Mouse (Mus musculus): ENCODE data around the gene Sall2. TPM values are rescaled to one million over a fixed set of nuclear protein-coding genes. Genes with fewer than 3 reads are reported as not detected.

Sall2 gene
- polyA plus RNA-seq, 1 experiment from 2014 or later, result 16.9 TPM

DNA sequence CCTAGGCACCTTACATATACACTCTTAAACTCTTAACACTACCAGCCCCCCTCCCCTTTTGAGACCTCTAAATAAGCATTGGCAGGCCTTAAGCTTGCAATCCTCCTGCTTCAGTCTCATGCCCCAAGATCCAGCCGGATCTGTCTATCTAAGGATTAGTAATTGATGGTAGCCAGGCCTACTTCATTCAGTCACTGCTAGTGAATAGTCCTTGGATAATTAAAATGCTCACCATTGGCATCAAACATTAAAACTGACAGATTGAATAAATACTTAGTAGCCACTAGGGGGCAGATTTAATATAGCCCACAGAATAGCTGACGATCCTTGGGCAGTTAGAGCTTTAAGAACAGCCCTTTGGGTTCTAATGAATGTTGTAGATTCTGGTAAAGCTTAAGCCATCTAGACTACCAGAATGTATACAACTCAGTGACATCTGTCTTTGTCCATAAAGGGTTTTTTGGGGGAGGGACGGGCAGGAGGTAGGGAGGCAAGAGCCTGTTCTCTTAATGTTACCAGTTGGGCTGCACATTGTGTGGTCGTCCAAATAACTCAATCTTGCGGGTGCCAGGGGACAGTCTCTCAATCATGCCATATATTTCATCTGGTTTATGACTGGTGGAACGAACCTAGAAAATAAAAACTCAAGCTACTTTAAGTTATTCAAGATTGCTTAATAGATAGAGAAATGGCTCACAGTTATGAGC lies 32.9 kb downstream of the Sall2 start:
- 71% methylated on average over 6 of the region's 6 CpGs for WGBS
- no peak for ATAC-seq (ENCODE audit: borderline replicate concordance, extremely low read depth, low FRiP score, low TSS enrichment)
- Histone ChIP-seq H3K36me3 (peaks cover 80% of the 10 kb centered on the region), H3K9me3 (no peaks in the 10 kb centered on the region), H3K9ac (no peak overlapping the region), H3K4me3 (no peak overlapping the region), H3K27me3 (no peaks in the 10 kb centered on the region), H3K4me1 (no peaks in the 10 kb centered on the region), H3K4me2 (no peak overlapping the region), H3K27ac (no peak overlapping the region)

DNA sequence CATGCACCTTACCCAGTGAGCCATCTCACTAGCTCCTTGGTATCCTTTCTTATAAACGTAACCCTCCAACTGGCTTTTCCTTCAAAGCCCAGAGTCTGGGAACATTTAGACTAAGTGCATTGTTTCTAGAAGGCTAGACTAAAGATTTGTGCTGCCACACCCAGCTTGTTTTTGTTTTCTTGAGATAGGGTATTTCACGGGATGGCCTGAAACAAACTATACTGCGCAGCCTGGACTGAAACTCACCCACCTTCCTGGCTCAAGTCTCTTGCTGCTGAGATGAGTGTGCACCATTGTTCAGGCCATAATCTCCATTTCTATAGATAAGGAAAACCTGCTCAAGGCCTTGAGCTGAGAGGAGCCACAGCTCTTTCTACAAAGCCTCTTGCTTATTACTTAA lies 44.4 kb downstream of the Sall2 start:
- H3K9me3 ChIP-seq, result no peaks in the 10 kb centered on the region
- H3K4me1 ChIP-seq, result peaks cover 8% of the 10 kb centered on the region
- no peak overlapping the region for H3K9ac ChIP-seq
- ATAC-seq (ENCODE audit: borderline replicate concordance, extremely low read depth, low FRiP score, low TSS enrichment), result no peak
- WGBS, result 86% methylated on average over 3 of the region's 3 CpGs
- no peak overlapping the region for H3K4me2 ChIP-seq
- H3K27ac ChIP-seq, result no peak overlapping the region
- H3K4me3 ChIP-seq, result no peak overlapping the region
- peaks cover 28% of the 10 kb centered on the region for H3K36me3 ChIP-seq
- H3K27me3 ChIP-seq, result no peaks in the 10 kb centered on the region

DNA sequence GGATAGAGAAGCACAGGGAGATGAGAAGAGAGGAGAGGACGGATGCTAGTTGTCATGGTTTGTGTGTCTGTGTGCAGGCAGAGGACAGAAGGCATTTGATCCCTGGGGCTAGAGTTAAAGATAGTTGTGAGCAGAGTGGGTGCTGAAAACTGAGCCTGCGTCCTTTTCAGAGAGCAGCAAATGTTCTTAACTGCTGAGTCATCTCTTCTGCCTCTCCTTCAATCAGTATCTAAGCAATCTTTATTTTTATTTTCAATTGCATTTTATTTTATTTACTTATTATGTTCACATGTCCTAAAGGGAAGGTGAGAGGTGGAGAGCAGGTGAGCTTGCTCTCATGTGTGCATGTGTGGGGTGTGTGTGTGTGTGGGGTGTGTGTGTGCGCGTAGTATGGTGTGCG lies 44.9 kb downstream of the Sall2 start:
- Histone ChIP-seq H3K27ac (no peak overlapping the region), H3K4me1 (peaks cover 8% of the 10 kb centered on the region), H3K36me3 (peaks cover 25% of the 10 kb centered on the region), H3K27me3 (no peaks in the 10 kb centered on the region), H3K4me2 (no peak overlapping the region), H3K9ac (no peak overlapping the region), H3K9me3 (no peaks in the 10 kb centered on the region), H3K4me3 (no peak overlapping the region)
- no peak for ATAC-seq (ENCODE audit: borderline replicate concordance, extremely low read depth, low FRiP score, low TSS enrichment)
- WGBS, result 97% methylated on average over 5 of the region's 5 CpGs

DNA sequence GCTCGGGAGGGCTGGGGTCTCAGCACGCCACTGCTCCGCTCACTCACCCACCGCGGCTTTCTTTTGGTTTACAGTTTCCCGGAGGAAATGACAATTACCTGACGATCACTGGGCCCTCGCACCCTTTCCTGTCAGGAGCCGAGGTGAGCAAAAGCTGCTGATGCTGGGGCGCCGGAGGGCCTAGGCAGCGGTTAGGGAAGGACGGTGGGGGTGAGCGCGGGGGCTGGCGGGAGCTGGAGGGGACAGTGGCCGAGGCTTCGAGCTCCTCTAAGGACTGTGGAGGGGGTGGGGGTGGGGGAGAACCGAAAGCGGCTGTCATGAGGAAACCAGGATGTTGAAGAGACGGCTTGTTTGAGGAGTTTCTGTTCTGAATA lies 48.8 kb downstream of the Sall2 start:
- WGBS, result under 1% methylated on average over 21 of the region's 21 CpGs
- Histone ChIP-seq H3K4me1 (peaks cover 13% of the 10 kb centered on the region), H3K27ac (peak overlapping the region; percentile 76), H3K27me3 (no peaks in the 10 kb centered on the region), H3K4me3 (peak overlapping the region; percentile 87), H3K36me3 (peaks cover 7% of the 10 kb centered on the region; the same call in 1 of the 2 replicates), H3K9ac (peak overlapping the region; percentile 79), H3K4me2 (peak overlapping the region; percentile 67), H3K9me3 (no peaks in the 10 kb centered on the region)
- ATAC-seq (ENCODE audit: borderline replicate concordance, extremely low read depth, low FRiP score, low TSS enrichment), result peak; percentile 34

DNA sequence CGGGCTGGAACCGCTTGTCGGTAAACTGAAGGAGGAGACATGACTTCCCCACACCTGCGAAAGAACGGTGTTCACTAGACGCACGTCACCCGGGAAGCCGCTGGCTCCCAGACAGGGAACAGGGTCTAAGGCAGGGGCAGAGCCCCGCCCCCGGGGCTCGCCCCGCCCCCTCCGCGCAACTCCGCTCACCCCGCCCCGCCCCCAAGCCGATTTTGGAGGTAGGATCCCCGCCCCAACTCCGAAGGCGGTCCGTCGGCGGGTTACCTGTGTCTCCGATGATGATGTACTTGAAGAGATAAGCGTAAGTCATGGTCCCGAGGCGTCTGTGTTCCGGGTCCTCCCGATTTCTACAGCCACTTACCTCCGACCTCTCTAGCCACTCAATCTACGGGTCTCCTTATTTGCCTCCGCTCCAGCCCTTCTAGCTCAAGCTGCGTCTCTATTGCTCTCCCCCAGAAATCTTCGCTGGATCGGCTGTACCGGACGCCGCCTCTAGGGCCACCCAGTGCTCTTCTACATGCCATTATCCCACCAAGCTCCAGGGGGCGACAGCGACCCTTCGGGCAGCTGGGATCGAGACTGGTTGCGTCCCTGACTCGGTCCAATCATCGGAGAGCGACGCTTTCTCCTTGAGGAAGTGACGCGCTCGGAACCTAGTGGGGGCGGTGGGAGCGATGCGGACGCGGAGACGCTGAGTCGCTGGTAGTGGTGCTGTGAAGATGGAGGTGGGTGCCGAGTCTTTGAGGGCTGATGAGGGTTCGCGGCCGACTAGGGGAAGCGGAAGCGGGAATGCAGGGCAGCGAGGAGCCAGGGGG lies 49.4 kb downstream of the Sall2 start, which contains the start of the genes Tox4 and Rab2b:
Gene Tox4, plus strand, starts transcription at position 215 of the 815 bp plus-strand sequence.
Gene Rab2b, minus strand, starts transcription at position 614 of the 815 bp plus-strand sequence.
- ATAC-seq (ENCODE audit: borderline replicate concordance, extremely low read depth, low FRiP score, low TSS enrichment), result peak; percentile 98
- Histone ChIP-seq H3K36me3 (peaks cover 10% of the 10 kb centered on the region; the same call in 1 of the 2 replicates), H3K4me2 (peak within 1 kb of the TSS; percentile 67), H3K27me3 (no peaks in the 10 kb centered on the region), H3K9me3 (no peaks in the 10 kb centered on the region), H3K4me1 (peaks cover 13% of the 10 kb centered on the region), H3K9ac (peak within 1 kb of the TSS; percentile 79), H3K4me3 (peak within 1 kb of the TSS; percentile 87), H3K27ac (peak within 1 kb of the TSS; percentile 80)
- 0% methylated on average over 65 of the region's 66 CpGs for WGBS

DNA sequence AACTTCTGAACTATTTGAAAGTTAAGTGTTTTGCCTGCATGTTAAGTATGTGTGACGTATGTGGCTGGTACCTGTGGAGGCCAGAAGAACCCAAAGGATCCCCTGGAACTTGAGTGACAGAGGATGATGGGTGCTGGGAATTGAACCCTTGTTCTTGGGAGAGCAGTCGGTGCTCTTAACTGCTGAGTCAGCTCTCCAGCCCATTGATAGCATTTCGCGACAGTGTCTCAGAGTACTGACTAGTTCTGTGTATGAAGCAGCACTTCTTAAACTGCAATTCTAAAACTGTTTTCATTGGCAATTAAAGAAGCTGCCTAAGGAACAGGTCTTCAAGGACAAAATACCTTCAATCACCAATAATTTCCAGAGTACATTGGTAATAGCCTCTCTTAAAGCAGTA lies 51.4 kb downstream of the Sall2 start:
- WGBS, result 93% methylated on average over 4 of the region's 4 CpGs

DNA sequence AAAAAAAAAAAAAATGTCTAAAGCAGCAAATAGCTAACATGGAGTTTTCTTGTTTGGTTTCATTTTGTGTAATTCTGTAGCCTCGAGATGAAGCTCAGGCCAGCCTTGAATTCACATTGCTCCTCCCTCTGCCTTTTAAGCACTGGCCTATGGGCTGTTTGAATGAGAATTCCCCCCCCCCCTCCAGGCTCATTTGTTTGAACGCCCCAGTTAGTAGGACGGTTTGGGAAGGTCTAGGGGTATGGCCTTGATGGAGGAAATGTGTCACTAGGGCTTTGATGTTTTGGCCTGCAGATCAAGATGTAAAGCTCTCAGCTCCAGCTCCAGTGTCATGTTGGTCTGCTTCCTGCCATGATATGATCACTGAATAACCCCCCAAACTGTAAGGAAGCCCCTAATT lies 55.8 kb downstream of the Sall2 start:
- Histone ChIP-seq H3K9ac (no peak overlapping the region), H3K27ac (no peak overlapping the region), H3K4me2 (no peak overlapping the region), H3K9me3 (no peaks in the 10 kb centered on the region), H3K4me1 (no peaks in the 10 kb centered on the region), H3K27me3 (no peaks in the 10 kb centered on the region), H3K4me3 (no peak overlapping the region), H3K36me3 (peaks cover 15% of the 10 kb centered on the region; the same call in 1 of the 2 replicates)
- WGBS, result 53% methylated on average over 3 of the region's 3 CpGs
- no peak for ATAC-seq (ENCODE audit: borderline replicate concordance, extremely low read depth, low FRiP score, low TSS enrichment)

More for the DNA sequence above, 51.4 kb downstream of the Sall2 start:
- H3K27ac ChIP-seq, result no peak overlapping the region
- H3K36me3 ChIP-seq, result peaks cover 10% of the 10 kb centered on the region; the same call in 1 of the 2 replicates
- H3K4me2 ChIP-seq, result no peak overlapping the region
- H3K4me1 ChIP-seq, result peaks cover 13% of the 10 kb centered on the region
- no peaks in the 10 kb centered on the region for H3K9me3 ChIP-seq
- H3K9ac ChIP-seq, result no peak overlapping the region
- H3K4me3 ChIP-seq, result no peak overlapping the region
- no peaks in the 10 kb centered on the region for H3K27me3 ChIP-seq
- ATAC-seq (ENCODE audit: borderline replicate concordance, extremely low read depth, low FRiP score, low TSS enrichment), result no peak

Other genes with a start within 250 kb of the Sall2 start
- gene Hnrnpc, start 224.7 kb downstream of the Sall2 start, polyA plus RNA-seq (2015; fragmentation: Nextera tagmentation; extraction: Ambion mirVana), result 645 and 674 TPM in 2 replicates
- gene Rpgrip1, start 218.1 kb downstream of the Sall2 start, polyA plus RNA-seq (2015; fragmentation: Nextera tagmentation; extraction: Ambion mirVana), result 61.8 and 72.8 TPM in 2 replicates
- 62.4 and 64.6 TPM in 2 replicates for gene Supt16, start 131.3 kb downstream of the Sall2 start, polyA plus RNA-seq (2015; fragmentation: Nextera tagmentation; extraction: Ambion mirVana)
- 31.4 and 33.3 TPM in 2 replicates for gene Chd8, start 71.0 kb downstream of the Sall2 start, polyA plus RNA-seq (2015; fragmentation: Nextera tagmentation; extraction: Ambion mirVana)
- gene Tox4, start 49.6 kb downstream of the Sall2 start, polyA plus RNA-seq (2015; fragmentation: Nextera tagmentation; extraction: Ambion mirVana), result 40.5 and 44.7 TPM in 2 replicates
- 16.7 and 16.8 TPM in 2 replicates for gene Rab2b, start 49.2 kb downstream of the Sall2 start, polyA plus RNA-seq (2015; fragmentation: Nextera tagmentation; extraction: Ambion mirVana)
- gene Mettl3, start 23.6 kb downstream of the Sall2 start, polyA plus RNA-seq (2015; fragmentation: Nextera tagmentation; extraction: Ambion mirVana), result 47.0 and 47.1 TPM in 2 replicates
- gene Olfr1513, start 27.6 kb upstream of the Sall2 start, polyA plus RNA-seq (2015; fragmentation: Nextera tagmentation; extraction: Ambion mirVana), result not detected in 2 replicates
- not detected in 2 replicates for gene Olfr1512, start 50.4 kb upstream of the Sall2 start, polyA plus RNA-seq (2015; fragmentation: Nextera tagmentation; extraction: Ambion mirVana)
- gene Olfr1511, start 68.6 kb upstream of the Sall2 start, polyA plus RNA-seq (2015; fragmentation: Nextera tagmentation; extraction: Ambion mirVana), result not detected in 2 replicates
- not detected in 2 replicates for gene Olfr1510, start 85.6 kb upstream of the Sall2 start, polyA plus RNA-seq (2015; fragmentation: Nextera tagmentation; extraction: Ambion mirVana)
- gene Olfr1509, start 114.2 kb upstream of the Sall2 start, polyA plus RNA-seq (2015; fragmentation: Nextera tagmentation; extraction: Ambion mirVana), result not detected in 2 replicates
- not detected in 2 replicates for gene Olfr1508, start 138.7 kb upstream of the Sall2 start, polyA plus RNA-seq (2015; fragmentation: Nextera tagmentation; extraction: Ambion mirVana)
- not detected in 2 replicates for gene Olfr1507, start 167.0 kb upstream of the Sall2 start, polyA plus RNA-seq (2015; fragmentation: Nextera tagmentation; extraction: Ambion mirVana)